Mouse (Mus musculus): ENCODE data around the gene Wdcp. TPM values are rescaled to one million over a fixed set of nuclear protein-coding genes. Genes with fewer than 3 reads are reported as not detected.

The Wdcp gene
- polyA plus RNA-seq, 1 experiment from 2014 or later, result 24.4 TPM

DNA sequence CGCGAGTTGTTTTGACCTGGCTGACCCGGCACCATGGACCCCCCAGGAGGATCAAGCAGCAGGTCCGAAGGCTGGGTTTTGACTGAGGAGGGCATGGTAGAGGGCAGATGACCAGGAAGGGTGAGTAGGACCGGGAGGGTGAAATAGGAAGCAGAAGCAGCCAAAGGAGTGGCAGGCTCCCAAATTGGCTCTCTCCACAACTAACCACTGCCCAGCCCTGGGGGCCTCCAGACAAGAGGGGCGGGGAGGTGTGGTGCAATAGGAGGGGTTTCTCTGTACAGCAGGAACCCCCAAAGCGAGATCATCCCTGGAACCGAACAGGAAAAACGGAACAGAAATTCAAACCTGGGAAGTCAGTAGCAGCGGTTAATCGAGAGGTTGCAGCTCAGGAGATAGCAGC, 2.4 kb upstream of the Wdcp start:
- no peak for ATAC-seq (ENCODE audit: insufficient number of reproducible peaks, insufficient read depth, low FRiP score, low TSS enrichment)

DNA sequence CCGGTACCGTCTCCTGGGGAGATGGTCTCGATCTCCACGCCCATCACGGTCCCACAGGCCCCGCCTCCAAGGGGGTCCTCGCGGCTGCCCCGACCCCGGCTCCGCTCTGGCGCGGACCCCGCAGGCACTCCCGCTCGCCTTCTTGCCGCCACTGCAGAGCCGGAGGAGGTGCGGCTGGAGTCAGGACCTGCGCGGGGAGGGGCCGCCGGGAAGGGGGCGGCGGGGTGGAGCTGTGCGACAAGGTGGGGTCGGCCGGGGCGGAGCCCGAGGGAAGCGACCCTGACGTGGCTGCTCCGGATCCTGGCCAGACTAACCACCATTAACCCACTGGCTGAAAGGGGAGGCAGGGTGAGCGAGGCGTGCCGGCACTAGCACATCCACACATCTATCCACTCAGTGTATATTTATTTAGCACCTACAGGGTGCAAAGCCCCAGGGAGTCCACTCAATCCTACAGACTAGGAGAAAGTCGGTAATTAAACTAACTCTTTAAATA, 1.7 kb upstream of the Wdcp start, which contains the start of gene Fkbp1b:
Gene Fkbp1b, minus strand, starts transcription at position 200 of the 496 bp plus-strand sequence.
- Histone ChIP-seq H3K27me3 (0 out of 2 replicates have a peak, but pooled peaks cover 10% of the 10 kb centered on the region), H3K4me1 (peaks cover 15% of the 10 kb centered on the region), H3K4me2 (replicated peaks) (peak within 1 kb of the TSS; percentile 91), H3K27ac (0 out of 2 replicates have a peak within 1 kb of the TSS, but pooled peaks have one; percentile 3), H3K4me3 (peak within 1 kb of the TSS; percentile 82), H3K9ac (peak within 1 kb of the TSS; percentile 66), H3K9me3 (no peaks in the 10 kb centered on the region), H3K36me3 (no peaks in the 10 kb centered on the region)
- WGBS, result under 1% methylated on average over 37 of the region's 37 CpGs
- peak; percentile 53 for ATAC-seq (ENCODE audit: insufficient number of reproducible peaks, insufficient read depth, low FRiP score, low TSS enrichment)

More for the DNA sequence above, 2.4 kb upstream of the Wdcp start:
- Histone ChIP-seq H3K36me3 (no peaks in the 10 kb centered on the region), H3K4me3 (peak overlapping the region; percentile 82), H3K9me3 (no peaks in the 10 kb centered on the region), H3K27ac (no peak overlapping the region), H3K9ac (peak overlapping the region; percentile 66; the same call in 1 of the 2 replicates), H3K4me2 (replicated peaks) (peak overlapping the region; percentile 91), H3K27me3 (0 out of 2 replicates have a peak, but pooled peaks cover 10% of the 10 kb centered on the region), H3K4me1 (peaks cover 15% of the 10 kb centered on the region)
- WGBS, result 1% methylated on average over 11 of the region's 11 CpGs

DNA sequence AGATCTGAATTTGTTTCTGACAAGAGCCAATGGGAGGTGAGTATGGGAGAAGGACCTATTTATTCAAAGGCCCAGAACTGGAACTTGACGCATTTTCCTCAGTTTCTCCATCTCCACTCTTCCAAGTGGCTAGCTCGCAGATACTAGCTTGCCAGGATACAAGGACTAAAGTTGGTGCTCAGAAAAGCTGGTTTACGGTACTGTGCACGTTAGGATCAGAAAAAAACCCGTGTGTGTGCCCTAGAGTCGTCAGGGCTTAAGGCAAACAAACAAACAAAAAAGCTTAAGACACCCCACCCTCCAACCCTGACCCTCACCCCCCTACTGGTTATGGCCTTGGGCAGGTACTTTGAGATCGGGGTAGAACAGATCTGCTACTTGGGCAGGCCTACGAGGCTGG, 647 bp upstream of the Wdcp start:
- no peaks in the 10 kb centered on the region for H3K9me3 ChIP-seq
- 83% methylated on average over 8 of the region's 8 CpGs for WGBS
- no peak overlapping the region; the same call in 1 of the 2 replicates for H3K4me3 ChIP-seq
- H3K27me3 ChIP-seq, result 0 out of 2 replicates have a peak, but pooled peaks cover 10% of the 10 kb centered on the region
- H3K9ac ChIP-seq, result no peak overlapping the region
- no peak overlapping the region for H3K27ac ChIP-seq
- ATAC-seq (ENCODE audit: insufficient number of reproducible peaks, insufficient read depth, low FRiP score, low TSS enrichment), result no peak
- no peak overlapping the region for H3K4me2 ChIP-seq (replicated peaks)
- H3K36me3 ChIP-seq, result no peaks in the 10 kb centered on the region
- peaks cover 15% of the 10 kb centered on the region for H3K4me1 ChIP-seq

DNA sequence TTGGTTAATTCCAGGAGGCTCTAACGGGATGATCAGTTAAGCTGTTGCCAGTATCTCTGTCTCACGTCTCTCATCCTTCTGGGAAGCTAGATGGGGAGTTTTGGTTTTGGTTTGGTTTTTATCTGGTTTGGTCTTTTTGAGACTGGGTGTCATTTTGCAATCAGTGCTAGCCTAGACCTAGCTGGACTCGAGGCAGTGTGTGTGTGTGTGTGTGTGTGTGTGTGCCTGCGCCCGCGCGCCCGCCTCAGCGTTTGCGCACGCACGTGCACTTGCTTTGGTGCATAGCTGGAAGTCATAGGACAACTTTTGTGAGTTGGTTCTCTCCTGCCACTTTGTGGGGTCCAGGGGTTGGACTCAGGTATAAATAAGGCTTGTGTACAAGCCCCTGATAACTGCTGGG, 638 bp downstream of the Wdcp start:
- Histone ChIP-seq H3K4me1 (peaks cover 15% of the 10 kb centered on the region), H3K9me3 (no peaks in the 10 kb centered on the region), H3K4me2 (replicated peaks) (peak overlapping the region; percentile 65), H3K27ac (no peak overlapping the region), H3K4me3 (peak overlapping the region; percentile 62), H3K36me3 (no peaks in the 10 kb centered on the region), H3K27me3 (0 out of 2 replicates have a peak, but pooled peaks cover 10% of the 10 kb centered on the region), H3K9ac (peak overlapping the region; percentile 56)
- ATAC-seq (ENCODE audit: insufficient number of reproducible peaks, insufficient read depth, low FRiP score, low TSS enrichment), result no peak
- under 1% methylated on average over 12 of the region's 12 CpGs for WGBS

DNA sequence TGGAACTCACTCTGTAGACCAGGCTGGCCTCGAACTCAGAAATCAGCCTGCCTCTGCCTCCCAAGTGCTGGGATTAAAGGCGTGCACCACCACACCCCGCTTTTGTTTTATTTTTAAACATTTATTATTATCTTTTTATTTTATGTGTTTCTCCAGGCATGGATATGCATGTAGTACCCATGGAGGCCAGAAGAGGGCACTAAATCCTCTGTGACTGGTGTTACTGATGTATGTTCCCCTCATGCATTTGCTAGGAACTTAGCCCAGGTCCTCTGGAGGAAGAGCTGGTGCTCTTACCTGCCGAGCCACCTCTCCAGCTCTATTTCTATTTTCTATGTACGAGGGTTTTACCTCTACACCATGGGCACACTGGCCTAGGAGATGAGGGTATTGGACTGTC, 13.1 kb downstream of the Wdcp start:
- H3K4me1 ChIP-seq, result no peaks in the 10 kb centered on the region
- H3K4me3 ChIP-seq, result no peak overlapping the region
- H3K4me2 ChIP-seq (replicated peaks), result no peak overlapping the region
- no peak for ATAC-seq (ENCODE audit: insufficient number of reproducible peaks, insufficient read depth, low FRiP score, low TSS enrichment)
- peaks cover 23% of the 10 kb centered on the region for H3K36me3 ChIP-seq
- no peaks in the 10 kb centered on the region for H3K9me3 ChIP-seq
- H3K9ac ChIP-seq, result no peak overlapping the region
- no peak overlapping the region for H3K27ac ChIP-seq
- H3K27me3 ChIP-seq, result no peaks in the 10 kb centered on the region
- WGBS, result 96% methylated on average over 5 of the region's 5 CpGs

DNA sequence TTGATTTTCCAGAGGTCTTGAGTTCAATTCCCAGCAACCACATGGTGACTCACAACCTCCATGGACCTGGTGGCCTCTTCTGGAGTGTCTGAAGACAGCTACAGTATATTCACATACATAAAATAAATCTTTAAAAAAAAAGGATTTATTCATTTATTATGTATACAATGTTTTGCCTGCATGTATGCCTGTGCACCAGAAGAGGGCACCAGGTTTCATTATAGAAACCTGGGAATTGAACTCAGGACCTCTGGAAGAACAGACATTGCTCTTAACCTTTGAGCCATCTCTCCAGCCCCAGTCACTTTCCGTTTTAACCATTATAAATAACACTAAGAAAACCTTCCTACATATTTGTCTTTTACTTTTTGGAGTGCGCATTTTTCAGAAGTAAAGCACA, 13.7 kb downstream of the Wdcp start:
- Histone ChIP-seq H3K36me3 (peaks cover 19% of the 10 kb centered on the region), H3K9me3 (no peaks in the 10 kb centered on the region), H3K27me3 (no peaks in the 10 kb centered on the region), H3K9ac (no peak overlapping the region), H3K4me3 (no peak overlapping the region), H3K4me2 (replicated peaks) (no peak overlapping the region), H3K4me1 (no peaks in the 10 kb centered on the region), H3K27ac (no peak overlapping the region)
- no peak for ATAC-seq (ENCODE audit: insufficient number of reproducible peaks, insufficient read depth, low FRiP score, low TSS enrichment)
- WGBS, result 100% methylated on average over 2 of the region's 2 CpGs

DNA sequence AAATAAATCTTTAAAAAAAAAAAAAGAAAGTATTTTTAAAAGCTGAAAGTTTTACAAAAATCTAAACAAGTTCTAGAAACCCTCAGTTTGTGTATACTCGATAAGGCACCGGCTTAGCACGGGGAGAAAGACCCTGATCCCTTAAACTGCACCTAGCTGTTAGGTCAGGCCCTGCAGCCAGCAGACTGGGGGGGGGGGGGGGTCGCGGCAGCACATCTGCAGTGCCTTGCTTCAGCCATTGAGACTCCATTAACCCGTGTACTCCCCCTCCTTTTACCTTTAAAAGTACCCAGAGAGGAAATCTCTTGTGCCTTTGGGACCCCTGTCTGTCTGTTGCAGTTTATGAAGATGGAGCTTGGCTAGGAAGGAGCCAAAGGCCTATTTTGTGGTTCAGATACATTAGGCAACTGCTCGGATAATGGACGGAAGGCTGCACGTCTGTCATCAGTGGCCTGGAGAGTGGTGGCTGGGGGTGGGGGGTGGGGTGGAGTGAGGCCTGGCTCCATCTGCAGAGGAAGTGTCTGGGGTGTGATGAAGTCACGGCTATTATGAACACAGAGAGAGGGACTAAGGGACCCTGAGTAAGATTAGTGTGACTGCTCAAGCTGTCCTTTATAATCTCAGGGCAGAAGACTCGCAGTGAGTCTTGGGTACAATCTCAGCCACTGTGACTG, 16.3 kb downstream of the Wdcp start:
- ATAC-seq (ENCODE audit: insufficient number of reproducible peaks, insufficient read depth, low FRiP score, low TSS enrichment), result no peak
- H3K27me3 ChIP-seq, result no peaks in the 10 kb centered on the region
- peak overlapping the region; percentile 13; the same call in 1 of the 2 replicates for H3K27ac ChIP-seq
- H3K4me3 ChIP-seq, result no peak overlapping the region
- H3K9ac ChIP-seq, result no peak overlapping the region
- H3K9me3 ChIP-seq, result no peaks in the 10 kb centered on the region
- peaks cover 15% of the 10 kb centered on the region for H3K4me1 ChIP-seq
- 39% methylated on average over 11 of the region's 11 CpGs for WGBS
- no peak overlapping the region for H3K4me2 ChIP-seq (replicated peaks)
- peaks cover 11% of the 10 kb centered on the region; the same call in 1 of the 2 replicates for H3K36me3 ChIP-seq

DNA sequence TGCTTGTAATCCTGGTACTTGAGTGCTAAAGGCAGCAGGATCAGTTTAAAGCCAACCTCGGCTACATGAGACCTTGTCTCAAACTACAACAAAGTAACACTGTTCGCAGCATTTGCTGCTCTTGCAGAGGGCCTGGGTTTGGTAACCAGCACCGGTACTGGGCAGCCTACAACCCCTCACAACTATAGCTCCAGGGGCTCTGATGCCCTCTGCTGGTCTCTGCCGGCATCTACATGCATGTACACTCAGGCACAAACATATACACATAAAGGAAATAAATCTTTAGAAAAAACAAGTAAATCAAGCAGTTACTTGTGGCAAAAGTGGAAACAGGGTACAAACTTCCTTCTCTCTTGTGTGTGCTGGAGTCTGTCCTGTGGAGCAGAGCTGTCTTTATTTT, 19.6 kb downstream of the Wdcp start:
- Histone ChIP-seq H3K4me2 (replicated peaks) (no peak overlapping the region), H3K4me3 (no peak overlapping the region), H3K27me3 (no peaks in the 10 kb centered on the region), H3K9me3 (no peaks in the 10 kb centered on the region), H3K4me1 (peaks cover 17% of the 10 kb centered on the region), H3K27ac (0 out of 2 replicates have a peak overlapping the region, but pooled peaks have one; percentile 61), H3K9ac (no peak overlapping the region), H3K36me3 (0 out of 2 replicates have a peak, but pooled peaks cover 5% of the 10 kb centered on the region)
- WGBS, result 88% methylated on average over 4 of the region's 4 CpGs
- ATAC-seq (ENCODE audit: insufficient number of reproducible peaks, insufficient read depth, low FRiP score, low TSS enrichment), result no peak

DNA sequence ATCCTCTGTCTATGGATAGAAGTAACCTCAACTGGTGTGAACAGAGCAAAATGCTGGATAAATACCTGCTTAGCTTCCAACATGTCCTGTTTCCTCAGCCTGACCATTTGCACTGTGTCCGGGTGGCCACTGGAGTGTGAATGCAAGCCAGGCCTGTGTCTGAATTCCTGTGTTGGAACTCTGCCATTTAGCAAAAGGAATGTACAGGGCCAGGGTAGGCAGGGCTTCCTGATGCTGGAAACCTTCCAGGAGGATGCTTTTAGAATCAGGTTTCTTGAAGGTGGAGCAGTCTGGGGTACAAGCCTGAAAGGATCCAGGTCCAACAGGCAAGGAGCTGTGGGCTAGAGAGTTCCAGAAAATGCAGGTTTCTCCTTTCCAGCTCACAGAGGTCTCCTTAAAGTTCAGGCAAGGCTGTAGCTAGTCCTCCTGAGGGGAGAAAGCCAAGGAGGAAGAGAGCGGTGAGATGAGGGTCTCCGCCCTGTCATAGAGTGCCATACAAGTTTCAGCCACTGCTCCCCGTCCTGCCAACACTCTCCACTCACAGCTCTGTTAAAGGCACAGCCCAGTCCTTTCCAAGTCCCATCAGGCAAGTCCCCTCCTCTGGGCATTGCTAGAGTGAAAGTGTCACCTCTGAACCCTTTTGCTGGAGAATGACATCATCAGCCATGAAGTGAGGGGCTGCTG, 20.7 kb downstream of the Wdcp start:
- Histone ChIP-seq H3K27ac (peak overlapping the region; percentile 61), H3K9ac (no peak overlapping the region)

DNA sequence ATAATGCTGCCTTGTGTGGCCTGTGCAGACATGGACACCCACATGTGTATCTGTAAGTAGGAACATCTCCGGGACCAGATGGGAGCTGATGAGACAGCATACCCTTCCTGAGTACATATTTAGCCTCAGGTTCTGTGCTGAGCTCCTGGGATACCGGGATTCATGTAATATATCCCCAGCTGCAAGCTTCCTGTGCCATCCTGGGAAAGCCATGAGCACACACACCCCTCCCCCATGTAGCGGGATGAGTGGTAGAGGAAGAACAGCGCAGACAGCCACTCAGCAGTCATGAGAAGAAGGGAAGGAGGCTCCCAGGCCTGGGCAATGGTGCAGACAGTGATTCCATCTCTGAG, 21.2 kb downstream of the Wdcp start:
- Histone ChIP-seq H3K4me3 (no peak overlapping the region), H3K36me3 (no peaks in the 10 kb centered on the region), H3K9me3 (no peaks in the 10 kb centered on the region), H3K27ac (peak overlapping the region; percentile 61), H3K4me1 (peaks cover 17% of the 10 kb centered on the region), H3K4me2 (replicated peaks) (no peak overlapping the region), H3K27me3 (no peaks in the 10 kb centered on the region), H3K9ac (no peak overlapping the region)
- 63% methylated on average over 4 of the region's 4 CpGs for WGBS
- ATAC-seq (ENCODE audit: insufficient number of reproducible peaks, insufficient read depth, low FRiP score, low TSS enrichment), result no peak

More for the DNA sequence above, 20.7 kb downstream of the Wdcp start:
- ATAC-seq (ENCODE audit: insufficient number of reproducible peaks, insufficient read depth, low FRiP score, low TSS enrichment), result peak; percentile 44; the same call in 1 of the 2 replicates
- H3K4me3 ChIP-seq, result no peak overlapping the region
- H3K4me2 ChIP-seq (replicated peaks), result no peak overlapping the region
- no peaks in the 10 kb centered on the region for H3K27me3 ChIP-seq
- no peaks in the 10 kb centered on the region for H3K36me3 ChIP-seq
- 58% methylated on average over 4 of the region's 4 CpGs for WGBS
- peaks cover 17% of the 10 kb centered on the region for H3K4me1 ChIP-seq
- H3K9me3 ChIP-seq, result no peaks in the 10 kb centered on the region

DNA sequence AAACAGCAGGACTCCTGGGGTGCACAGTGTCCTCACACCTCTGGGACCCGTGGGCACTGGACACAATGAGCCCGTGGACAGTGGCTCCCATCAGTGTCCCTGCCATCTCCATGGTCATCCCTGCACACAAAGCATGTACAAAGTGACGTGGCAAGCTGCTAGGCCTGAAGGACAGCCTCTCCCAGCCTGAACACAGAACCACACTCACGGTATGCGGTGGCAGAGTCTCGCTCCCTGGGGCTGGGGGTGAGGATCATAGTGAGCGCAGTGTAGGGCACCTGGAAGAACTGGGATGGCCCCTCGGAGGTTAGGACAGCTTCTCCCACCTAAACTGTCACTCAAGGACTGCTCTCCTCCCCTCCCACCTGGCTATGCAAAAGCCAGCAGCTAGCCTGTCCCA, 25.8 kb downstream of the Wdcp start:
- H3K27ac ChIP-seq, result no peak overlapping the region
- H3K9ac ChIP-seq, result no peak overlapping the region
- H3K4me3 ChIP-seq, result no peak overlapping the region
- no peak for ATAC-seq (ENCODE audit: insufficient number of reproducible peaks, insufficient read depth, low FRiP score, low TSS enrichment)
- H3K4me2 ChIP-seq (replicated peaks), result no peak overlapping the region
- H3K36me3 ChIP-seq, result no peaks in the 10 kb centered on the region
- H3K4me1 ChIP-seq, result peaks cover 7% of the 10 kb centered on the region
- WGBS, result 77% methylated on average over 8 of the region's 8 CpGs
- no peaks in the 10 kb centered on the region for H3K27me3 ChIP-seq
- H3K9me3 ChIP-seq, result no peaks in the 10 kb centered on the region

DNA sequence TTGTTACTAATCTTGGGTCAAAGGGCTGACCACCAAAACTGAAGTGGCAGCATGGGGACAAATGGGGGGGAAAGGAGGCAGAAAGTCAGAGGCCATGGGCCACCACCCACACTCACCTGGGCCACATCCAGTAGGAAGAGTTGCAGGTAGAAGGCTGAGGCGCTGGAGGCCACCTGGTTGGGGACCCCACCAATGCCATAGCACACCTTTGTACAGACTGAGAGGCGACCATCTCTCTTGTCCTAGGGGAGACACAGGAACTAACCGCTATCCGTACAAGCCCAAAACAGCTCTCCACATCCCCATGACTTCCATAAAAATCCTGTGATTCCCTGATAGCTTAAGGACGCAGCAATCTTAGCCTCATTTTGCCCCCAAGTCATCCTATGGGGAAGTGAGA, 28.2 kb downstream of the Wdcp start:
- no peak overlapping the region for H3K9ac ChIP-seq
- H3K36me3 ChIP-seq, result no peaks in the 10 kb centered on the region
- no peak overlapping the region for H3K4me3 ChIP-seq
- H3K4me2 ChIP-seq (replicated peaks), result no peak overlapping the region
- no peak overlapping the region for H3K27ac ChIP-seq
- H3K27me3 ChIP-seq, result no peaks in the 10 kb centered on the region
- ATAC-seq (ENCODE audit: insufficient number of reproducible peaks, insufficient read depth, low FRiP score, low TSS enrichment), result no peak
- WGBS, result 91% methylated on average over 5 of the region's 5 CpGs
- no peaks in the 10 kb centered on the region for H3K4me1 ChIP-seq
- H3K9me3 ChIP-seq, result no peaks in the 10 kb centered on the region

All from embryonic facial prominence, embryonic 12.5 days (tissue).